Mouse (Mus musculus): ENCODE measurements at regions not wholly inside any gene's neighbourhood (a gene's known extent, or its start where the extent isn't known, plus 50 kb on each side); places are given as distances from the start of the nearest gene placed in this dataset.

- Histone ChIP-seq H3K36me3 (ENCODE audit: control insufficient read depth, insufficient read depth, low read length, poor library complexity, severe bottlenecking) (no peaks in the 10 kb centered on the region), H3K27me3 (ENCODE audit: control insufficient read depth, insufficient read depth, low read length, poor library complexity, severe bottlenecking) (no peaks in the 10 kb centered on the region)
- DNase-seq (ENCODE audit: low read depth, low spot score): no peak
Measured at GRCm38 (mm10) chr14:105841888-105842287, 54.7 kb downstream of the Spry2 start.

GRCm38 (mm10) chr14:105837533-105837932, 59.1 kb downstream of the Spry2 start:
- DNase-seq (ENCODE audit: low read depth, low spot score): no peak
- Histone ChIP-seq H3K36me3 (ENCODE audit: control insufficient read depth, insufficient read depth, low read length, poor library complexity, severe bottlenecking) (no peaks in the 10 kb centered on the region), H3K27me3 (ENCODE audit: control insufficient read depth, insufficient read depth, low read length, poor library complexity, severe bottlenecking) (no peaks in the 10 kb centered on the region)

GRCm38 (mm10) chr14:105830701-105831100, 65.9 kb downstream of the Spry2 start:
- DNase-seq (ENCODE audit: low read depth, low spot score): no peak

GRCm38 (mm10) chr14:105830301-105830700, 66.3 kb downstream of the Spry2 start:
- DNase-seq (ENCODE audit: low read depth, low spot score): no peak
- H3K27me3 ChIP-seq (ENCODE audit: control insufficient read depth, insufficient read depth, low read length, poor library complexity, severe bottlenecking): no peaks in the 10 kb centered on the region
- no peaks in the 10 kb centered on the region for H3K36me3 ChIP-seq (ENCODE audit: control insufficient read depth, insufficient read depth, low read length, poor library complexity, severe bottlenecking)

More at GRCm38 (mm10) chr14:105830701-105831100, 65.9 kb downstream of the Spry2 start:
- Histone ChIP-seq H3K36me3 (ENCODE audit: control insufficient read depth, insufficient read depth, low read length, poor library complexity, severe bottlenecking) (no peaks in the 10 kb centered on the region), H3K27me3 (ENCODE audit: control insufficient read depth, insufficient read depth, low read length, poor library complexity, severe bottlenecking) (no peaks in the 10 kb centered on the region)

GRCm38 (mm10) chr14:105823129-105823528, 73.5 kb downstream of the Spry2 start:
- Histone ChIP-seq H3K27me3 (ENCODE audit: control insufficient read depth, insufficient read depth, low read length, poor library complexity, severe bottlenecking) (no peaks in the 10 kb centered on the region), H3K36me3 (ENCODE audit: control insufficient read depth, insufficient read depth, low read length, poor library complexity, severe bottlenecking) (no peaks in the 10 kb centered on the region)
- no peak for DNase-seq (ENCODE audit: low read depth, low spot score)

GRCm38 (mm10) chr14:105822653-105823052, 74.0 kb downstream of the Spry2 start:
- no peaks in the 10 kb centered on the region for H3K36me3 ChIP-seq (ENCODE audit: control insufficient read depth, insufficient read depth, low read length, poor library complexity, severe bottlenecking)
- DNase-seq (ENCODE audit: low read depth, low spot score): no peak
- H3K27me3 ChIP-seq (ENCODE audit: control insufficient read depth, insufficient read depth, low read length, poor library complexity, severe bottlenecking): no peaks in the 10 kb centered on the region

- DNase-seq (ENCODE audit: low read depth, low spot score): no peak
- Histone ChIP-seq H3K27me3 (ENCODE audit: control insufficient read depth, insufficient read depth, low read length, poor library complexity, severe bottlenecking) (no peaks in the 10 kb centered on the region), H3K36me3 (ENCODE audit: control insufficient read depth, insufficient read depth, low read length, poor library complexity, severe bottlenecking) (no peaks in the 10 kb centered on the region)
Measured at GRCm38 (mm10) chr14:105819534-105819933, 77.1 kb downstream of the Spry2 start.

GRCm38 (mm10) chr14:105818841-105819240, 77.8 kb downstream of the Spry2 start:
- H3K36me3 ChIP-seq (ENCODE audit: control insufficient read depth, insufficient read depth, low read length, poor library complexity, severe bottlenecking): no peaks in the 10 kb centered on the region
- DNase-seq (ENCODE audit: low read depth, low spot score): no peak

GRCm38 (mm10) chr14:105817481-105817880, 79.1 kb downstream of the Spry2 start:
- Histone ChIP-seq H3K27me3 (ENCODE audit: control insufficient read depth, insufficient read depth, low read length, poor library complexity, severe bottlenecking) (no peaks in the 10 kb centered on the region), H3K36me3 (ENCODE audit: control insufficient read depth, insufficient read depth, low read length, poor library complexity, severe bottlenecking) (no peaks in the 10 kb centered on the region)
- DNase-seq (ENCODE audit: low read depth, low spot score): no peak

More at GRCm38 (mm10) chr14:105818841-105819240, 77.8 kb downstream of the Spry2 start:
- H3K27me3 ChIP-seq (ENCODE audit: control insufficient read depth, insufficient read depth, low read length, poor library complexity, severe bottlenecking): no peaks in the 10 kb centered on the region

GRCm38 (mm10) chr14:105815827-105816226, 80.8 kb downstream of the Spry2 start:
- H3K27me3 ChIP-seq (ENCODE audit: control insufficient read depth, insufficient read depth, low read length, poor library complexity, severe bottlenecking): no peaks in the 10 kb centered on the region
- H3K36me3 ChIP-seq (ENCODE audit: control insufficient read depth, insufficient read depth, low read length, poor library complexity, severe bottlenecking): no peaks in the 10 kb centered on the region
- DNase-seq (ENCODE audit: low read depth, low spot score): no peak

GRCm38 (mm10) chr14:105815281-105815680, 81.3 kb downstream of the Spry2 start:
- Histone ChIP-seq H3K27me3 (ENCODE audit: control insufficient read depth, insufficient read depth, low read length, poor library complexity, severe bottlenecking) (no peaks in the 10 kb centered on the region), H3K36me3 (ENCODE audit: control insufficient read depth, insufficient read depth, low read length, poor library complexity, severe bottlenecking) (no peaks in the 10 kb centered on the region)
- DNase-seq (ENCODE audit: low read depth, low spot score): no peak

- no peaks in the 10 kb centered on the region for H3K27me3 ChIP-seq (ENCODE audit: control insufficient read depth, insufficient read depth, low read length, poor library complexity, severe bottlenecking)
- H3K36me3 ChIP-seq (ENCODE audit: control insufficient read depth, insufficient read depth, low read length, poor library complexity, severe bottlenecking): no peaks in the 10 kb centered on the region
- no peak for DNase-seq (ENCODE audit: low read depth, low spot score)
Measured at GRCm38 (mm10) chr14:105813661-105814060, 83.0 kb downstream of the Spry2 start.

- DNase-seq (ENCODE audit: low read depth, low spot score): no peak
- no peaks in the 10 kb centered on the region for H3K27me3 ChIP-seq (ENCODE audit: control insufficient read depth, insufficient read depth, low read length, poor library complexity, severe bottlenecking)
Measured at GRCm38 (mm10) chr14:105813097-105813496, 83.5 kb downstream of the Spry2 start.

GRCm38 (mm10) chr14:105805762-105806161, 90.9 kb downstream of the Spry2 start:
- H3K36me3 ChIP-seq (ENCODE audit: control insufficient read depth, insufficient read depth, low read length, poor library complexity, severe bottlenecking): no peaks in the 10 kb centered on the region
- no peak for DNase-seq (ENCODE audit: low read depth, low spot score)
- H3K27me3 ChIP-seq (ENCODE audit: control insufficient read depth, insufficient read depth, low read length, poor library complexity, severe bottlenecking): no peaks in the 10 kb centered on the region

More at GRCm38 (mm10) chr14:105813097-105813496, 83.5 kb downstream of the Spry2 start:
- H3K36me3 ChIP-seq (ENCODE audit: control insufficient read depth, insufficient read depth, low read length, poor library complexity, severe bottlenecking): no peaks in the 10 kb centered on the region

GRCm38 (mm10) chr14:105805362-105805761, 91.3 kb downstream of the Spry2 start:
- Histone ChIP-seq H3K36me3 (ENCODE audit: control insufficient read depth, insufficient read depth, low read length, poor library complexity, severe bottlenecking) (no peaks in the 10 kb centered on the region), H3K27me3 (ENCODE audit: control insufficient read depth, insufficient read depth, low read length, poor library complexity, severe bottlenecking) (no peaks in the 10 kb centered on the region)
- no peak for DNase-seq (ENCODE audit: low read depth, low spot score)

- Histone ChIP-seq H3K36me3 (ENCODE audit: control insufficient read depth, insufficient read depth, low read length, poor library complexity, severe bottlenecking) (no peaks in the 10 kb centered on the region), H3K27me3 (ENCODE audit: control insufficient read depth, insufficient read depth, low read length, poor library complexity, severe bottlenecking) (no peaks in the 10 kb centered on the region)
- no peak for DNase-seq (ENCODE audit: low read depth, low spot score)
Measured at GRCm38 (mm10) chr14:105804761-105805160, 91.9 kb downstream of the Spry2 start.

All from splenic B cell, adult 2 months (primary cell).